Mouse (Mus musculus) lung, postnatal 4 days (tissue): ENCODE data around the gene Sh2d1b1.
"Not testable (repeated sequence)": the region's sequence is repeated elsewhere in the genome, so short reads cannot be mapped to it uniquely, and the experiment has no call there.

Experiments
- DNase-seq, 2 experiments: peaks; one replicate each; pipeline ENCODE4 v3.0.0; 2021

Gene Sh2d1b1

GRCm38 (mm10) chr1:170277016-170277415, at the start of gene Sh2d1b1:
TSS of gene Sh2d1b1 (plus strand) at chr1:170277320.
- DNase-seq = no peak

GRCm38 (mm10) chr1:170232688-170233087, 44.4 kb upstream of the Sh2d1b1 start, which contains the start of gene Sh2d1b2:
TSS of gene Sh2d1b2 (plus strand) at chr1:170232749.
- not testable (repeated sequence) for DNase-seq

GRCm38 (mm10) chr1:170245016-170245415, 32.1 kb upstream of the Sh2d1b1 start:
- no peak for DNase-seq

- DNase-seq = no peak
Measured at GRCm38 (mm10) chr1:170254893-170255559, 22.1 kb upstream of the Sh2d1b1 start.

- peak; percentile 88 to 91 for DNase-seq
Measured at GRCm38 (mm10) chr1:170255560-170255910, 21.6 kb upstream of the Sh2d1b1 start.

GRCm38 (mm10) chr1:170270281-170270680, 6.8 kb upstream of the Sh2d1b1 start:
- DNase-seq = no peak

GRCm38 (mm10) chr1:170270696-170271095, 6.4 kb upstream of the Sh2d1b1 start:
- no peak for DNase-seq

- no peak for DNase-seq
Measured at GRCm38 (mm10) chr1:170273252-170273651, 3.9 kb upstream of the Sh2d1b1 start.

GRCm38 (mm10) chr1:170282415-170283129, 5.5 kb downstream of the Sh2d1b1 start:
- peak in 1 of 2 experiments; percentile 31 for DNase-seq

- DNase-seq = peak in 1 of 2 experiments; percentile 68
Measured at GRCm38 (mm10) chr1:170292239-170292951, 15.3 kb downstream of the Sh2d1b1 start.

- DNase-seq = no peak
Measured at GRCm38 (mm10) chr1:170293257-170293656, 16.1 kb downstream of the Sh2d1b1 start.

- no peak for DNase-seq
Measured at GRCm38 (mm10) chr1:170294786-170295570, 17.9 kb downstream of the Sh2d1b1 start.

GRCm38 (mm10) chr1:170299496-170299895, 22.4 kb downstream of the Sh2d1b1 start:
- no peak for DNase-seq

- no peak for DNase-seq
Measured at GRCm38 (mm10) chr1:170301686-170302085, 24.6 kb downstream of the Sh2d1b1 start.

- DNase-seq = no peak
Measured at GRCm38 (mm10) chr1:170302456-170302855, 25.3 kb downstream of the Sh2d1b1 start.

- no peak for DNase-seq
Measured at GRCm38 (mm10) chr1:170303103-170303502, 26.0 kb downstream of the Sh2d1b1 start.

GRCm38 (mm10) chr1:170305002-170305401, 27.9 kb downstream of the Sh2d1b1 start:
- DNase-seq = no peak

- DNase-seq = no peak
Measured at GRCm38 (mm10) chr1:170306232-170306631, 29.1 kb downstream of the Sh2d1b1 start, which contains the start of gene Gm7694. TSS of gene Gm7694 (minus strand) at chr1:170306332.

GRCm38 (mm10) chr1:170308503-170308902, 31.4 kb downstream of the Sh2d1b1 start, which contains the start of gene Spata46:
TSS of gene Spata46 (plus strand) at chr1:170308803.
- no peak for DNase-seq

- no peak for DNase-seq
Measured at GRCm38 (mm10) chr1:170311431-170311830, 34.3 kb downstream of the Sh2d1b1 start.

- no peak for DNase-seq
Measured at GRCm38 (mm10) chr1:170322046-170322445, 44.9 kb downstream of the Sh2d1b1 start.

GRCm38 (mm10) chr1:170323001-170323400, 45.9 kb downstream of the Sh2d1b1 start:
- DNase-seq = peak; percentile 28 to 58

GRCm38 (mm10) chr1:170324312-170324711, 47.2 kb downstream of the Sh2d1b1 start:
- no peak for DNase-seq
